Mouse (Mus musculus) G1E-ER4 (cell line): ENCODE results near the gene Gm9844. TPM values are rescaled to one million over a fixed set of nuclear protein-coding genes. Genes with fewer than 3 reads are reported as not detected.

Experiments used
- GATA1 ChIP-seq: IDR thresholded peaks from one replicate; pipeline ENCODE4 v1.8.0; 2012; ENCODE audit warnings: low read length, inconsistent platforms
- polyA plus RNA-seq: library from polyadenylated mRNA; stranded (reverse); fragments of >175 nt; gene quantifications from 2 replicates; pipeline ENCODE4 v1.2.3, GENCODE M21; 2012

Gene Gm9844
- polyA plus RNA-seq, 1 experiment = 0.15 TPM

- TF ChIP-seq GATA1 = no peak
Measured at GRCm38 (mm10) chr7:24862853-24863252, 840 bp downstream of the Gm9844 start.

GRCm38 (mm10) chr7:24864156-24864555, 2.1 kb downstream of the Gm9844 start:
- TF ChIP-seq GATA1 = no peak

GRCm38 (mm10) chr7:24869080-24869479, 7.1 kb downstream of the Gm9844 start:
- TF ChIP-seq GATA1 = no peak

GRCm38 (mm10) chr7:24869532-24870165, 7.6 kb downstream of the Gm9844 start, which contains the start of the genes Lypd4 and Dmrtc2:
TSS of gene Lypd4 (minus strand) at chr7:24869941.
TSS of gene Dmrtc2 (plus strand) at chr7:24870057.
- TF ChIP-seq GATA1 = no peak

GRCm38 (mm10) chr7:24877588-24877987, 15.6 kb downstream of the Gm9844 start:
- no peak for TF ChIP-seq GATA1

GRCm38 (mm10) chr7:24879620-24880019, 17.6 kb downstream of the Gm9844 start:
- no peak for TF ChIP-seq GATA1

GRCm38 (mm10) chr7:24882416-24883199, 20.6 kb downstream of the Gm9844 start:
- TF ChIP-seq GATA1 = no peak

GRCm38 (mm10) chr7:24883896-24884692, 22.1 kb downstream of the Gm9844 start, which contains the start of gene Rps19:
TSS of gene Rps19 (plus strand) at chr7:24884371.
- no peak for TF ChIP-seq GATA1

- TF ChIP-seq GATA1 = no peak
Measured at GRCm38 (mm10) chr7:24884693-24885291, 22.8 kb downstream of the Gm9844 start.

- TF ChIP-seq GATA1 = no peak
Measured at GRCm38 (mm10) chr7:24885468-24886307, 23.7 kb downstream of the Gm9844 start.

GRCm38 (mm10) chr7:24886308-24886633, 24.3 kb downstream of the Gm9844 start:
- no peak for TF ChIP-seq GATA1

- TF ChIP-seq GATA1 = no peak
Measured at GRCm38 (mm10) chr7:24887096-24887495, 25.1 kb downstream of the Gm9844 start.

- no peak for TF ChIP-seq GATA1
Measured at GRCm38 (mm10) chr7:24889431-24890220, 27.6 kb downstream of the Gm9844 start.

GRCm38 (mm10) chr7:24890281-24891216, 28.5 kb downstream of the Gm9844 start:
- no peak for TF ChIP-seq GATA1
